Mouse (Mus musculus): ENCODE measurements around the gene Dlgap4. TPM values are rescaled to one million over a fixed set of nuclear protein-coding genes. Genes with fewer than 3 reads are reported as not detected.
A peak's percentile ranks its signal among the peaks of the same experiment; 100 is the strongest.

The Dlgap4 gene
- polyA plus RNA-seq, 1 experiment from 2014 or later, result 230 TPM

DNA sequence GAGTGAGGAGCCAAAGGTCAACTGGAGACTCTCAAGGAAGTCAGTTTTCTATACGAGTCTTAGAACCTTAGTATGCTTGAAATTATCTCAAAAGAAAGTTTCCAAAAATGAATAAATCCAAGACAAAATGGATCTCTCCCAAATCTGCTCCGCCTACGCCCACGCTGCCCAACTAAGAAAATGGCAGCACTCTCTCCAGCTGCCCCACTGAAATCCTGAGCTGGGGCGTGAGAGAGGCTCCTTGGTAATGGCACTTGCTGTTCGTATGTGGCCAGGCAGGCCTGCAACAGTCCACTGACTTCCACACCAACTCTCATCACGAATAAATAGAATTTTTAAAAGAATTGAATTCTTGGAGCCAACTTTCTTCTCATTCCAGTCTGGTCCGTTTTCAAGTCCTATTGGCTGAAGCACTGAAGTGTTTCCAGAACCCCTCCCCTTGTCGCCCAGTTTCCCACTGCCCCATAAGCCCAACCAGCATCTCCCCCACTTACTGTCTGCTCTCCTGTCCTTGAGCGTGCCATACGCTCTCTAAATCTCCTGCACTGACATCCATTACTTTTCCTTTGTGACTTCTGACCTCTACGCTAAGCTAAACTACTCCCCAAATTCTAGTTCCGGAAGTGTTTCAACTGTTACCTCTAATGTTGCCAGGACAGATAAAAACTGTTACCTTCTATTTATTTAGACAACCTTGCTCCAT is 160.7 kb downstream of the Dlgap4 start:
- Histone ChIP-seq H3K9me3 (ENCODE audit: control insufficient read depth, low read length) (no peaks in the 10 kb centered on the region), H3K4me1 (ENCODE audit: control insufficient read depth, insufficient read depth, low read length) (0 out of 2 replicates have a peak, but pooled peaks cover 4% of the 10 kb centered on the region), H3K4me2 (ENCODE audit: low read depth, low read length) (peak overlapping the region; percentile 66; the same call in 1 of the 2 replicates), H3K27me3 (ENCODE audit: control insufficient read depth, insufficient read depth, low read length) (no peaks in the 10 kb centered on the region), H3K27ac (ENCODE audit: low read depth, low read length) (no peak overlapping the region; the same call in 1 of the 2 replicates), H3K9ac (replicated peaks; ENCODE audit: low read depth, low read length) (no peak overlapping the region), H3K36me3 (ENCODE audit: control insufficient read depth, insufficient read depth, low read length) (no peaks in the 10 kb centered on the region), H3K4me3 (ENCODE audit: low read depth, low read length) (no peak overlapping the region)
- ATAC-seq (ENCODE audit: low read depth), result no peak
- WGBS, result 79% methylated on average over 13 of the region's 13 CpGs

DNA sequence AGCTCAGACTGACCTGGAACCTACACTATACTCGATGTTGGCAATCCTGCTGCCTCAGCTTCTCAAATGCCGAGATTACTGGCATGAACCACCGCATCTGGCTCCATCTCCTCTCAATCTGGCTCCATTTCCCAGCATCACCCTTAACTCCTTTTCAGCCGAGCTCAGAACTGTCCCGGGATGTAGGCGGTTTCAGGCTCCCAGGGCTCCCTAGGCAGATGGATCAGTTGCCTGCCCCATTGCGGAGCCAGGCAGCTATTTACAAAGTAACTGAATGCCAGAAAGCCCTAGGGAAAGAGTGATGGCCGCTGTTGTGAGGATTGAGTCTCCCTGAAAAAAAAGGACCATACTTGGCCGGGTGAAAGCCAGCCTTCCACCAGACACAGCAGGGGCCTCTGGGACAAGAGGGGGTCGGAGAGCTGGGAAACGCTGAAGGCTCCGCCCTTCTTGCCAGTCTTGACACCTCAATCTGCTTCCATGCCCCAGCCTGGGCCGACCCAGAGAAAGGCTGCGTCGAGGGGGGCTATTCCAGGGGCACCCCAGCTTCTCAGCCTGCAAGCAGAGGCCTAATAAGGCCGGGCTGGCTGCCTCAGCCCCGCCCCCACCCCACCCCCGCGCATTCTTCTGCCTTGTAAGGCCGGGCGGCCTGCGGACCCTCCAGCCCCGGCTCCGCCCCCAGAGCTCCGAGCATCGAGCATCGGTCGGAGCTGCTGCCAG is 161.4 kb downstream of the Dlgap4 start, which contains the start of gene Myl9:
Gene Myl9 (plus strand): TSS at position 683 of the 717 bp plus-strand sequence.
- Histone ChIP-seq H3K4me3 (ENCODE audit: low read depth, low read length) (peak within 1 kb of the TSS; percentile 29), H3K27ac (ENCODE audit: low read depth, low read length) (peak within 1 kb of the TSS; percentile 28; the same call in 1 of the 2 replicates), H3K9me3 (ENCODE audit: control insufficient read depth, low read length) (no peaks in the 10 kb centered on the region), H3K4me1 (ENCODE audit: control insufficient read depth, insufficient read depth, low read length) (0 out of 2 replicates have a peak, but pooled peaks cover 4% of the 10 kb centered on the region), H3K9ac (replicated peaks; ENCODE audit: low read depth, low read length) (peak within 1 kb of the TSS; percentile 48), H3K4me2 (ENCODE audit: low read depth, low read length) (peak within 1 kb of the TSS; percentile 66), H3K36me3 (ENCODE audit: control insufficient read depth, insufficient read depth, low read length) (no peaks in the 10 kb centered on the region), H3K27me3 (ENCODE audit: control insufficient read depth, insufficient read depth, low read length) (no peaks in the 10 kb centered on the region)
- WGBS, result 1% methylated on average over 28 of the region's 28 CpGs
- peak; percentile 73 for ATAC-seq (ENCODE audit: low read depth)

DNA sequence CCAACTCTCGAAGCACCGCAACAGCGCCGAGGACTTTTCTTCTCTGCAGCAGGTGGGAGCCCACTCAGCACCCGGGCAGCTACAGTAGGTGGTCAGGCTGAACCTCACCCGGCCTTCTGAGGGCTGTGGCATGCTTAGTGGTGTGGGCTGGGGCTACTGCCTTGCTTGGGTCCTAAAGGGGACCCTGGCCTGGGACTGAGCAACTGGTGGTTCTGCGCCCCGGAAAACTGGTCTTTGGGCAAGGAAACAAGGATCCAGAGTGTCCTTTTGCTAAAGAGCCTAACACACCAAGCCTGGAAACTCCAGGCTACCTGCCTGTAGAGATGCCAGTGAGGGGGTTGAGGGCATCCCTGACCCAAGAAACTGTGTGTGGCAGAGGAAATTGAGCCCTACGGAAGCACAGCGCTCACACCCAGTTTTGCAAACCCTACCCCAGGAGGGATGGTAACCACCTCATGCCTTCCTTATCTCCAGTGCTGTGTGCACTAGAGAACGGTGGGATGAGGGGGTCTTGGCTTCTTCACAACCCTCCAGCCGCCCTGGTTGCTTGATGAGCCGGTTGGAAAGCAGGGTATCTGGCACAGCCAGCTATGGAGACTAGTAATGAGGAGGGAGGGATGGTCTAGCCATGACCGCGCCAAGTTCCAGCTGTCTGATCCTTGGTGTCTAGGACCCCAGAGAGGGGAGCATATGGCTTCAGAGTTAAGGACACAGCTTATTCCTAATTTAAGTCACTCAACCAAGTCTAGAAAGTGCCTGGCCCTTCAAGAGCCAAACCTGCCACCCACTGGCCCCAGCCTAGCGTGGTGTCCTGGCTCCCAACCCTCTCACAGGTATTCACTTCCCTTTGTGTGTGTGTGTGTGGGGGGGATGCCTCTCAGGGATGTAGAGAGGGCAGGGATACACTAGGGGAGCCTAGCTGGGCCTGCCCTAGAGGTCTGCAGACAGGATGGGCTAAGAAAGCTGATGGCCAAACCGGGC is 162.2 kb downstream of the Dlgap4 start:
- Histone ChIP-seq H3K9me3 (ENCODE audit: control insufficient read depth, low read length) (no peaks in the 10 kb centered on the region), H3K27ac (ENCODE audit: low read depth, low read length) (peak overlapping the region; percentile 28; the same call in 1 of the 2 replicates), H3K4me3 (ENCODE audit: low read depth, low read length) (peak overlapping the region; percentile 29), H3K36me3 (ENCODE audit: control insufficient read depth, insufficient read depth, low read length) (no peaks in the 10 kb centered on the region), H3K27me3 (ENCODE audit: control insufficient read depth, insufficient read depth, low read length) (no peaks in the 10 kb centered on the region), H3K9ac (replicated peaks; ENCODE audit: low read depth, low read length) (peak overlapping the region; percentile 48), H3K4me1 (ENCODE audit: control insufficient read depth, insufficient read depth, low read length) (0 out of 2 replicates have a peak, but pooled peaks cover 4% of the 10 kb centered on the region), H3K4me2 (ENCODE audit: low read depth, low read length) (peak overlapping the region; percentile 66)
- WGBS, result 37% methylated on average over 17 of the region's 17 CpGs
- ATAC-seq (ENCODE audit: low read depth), result no peak

DNA sequence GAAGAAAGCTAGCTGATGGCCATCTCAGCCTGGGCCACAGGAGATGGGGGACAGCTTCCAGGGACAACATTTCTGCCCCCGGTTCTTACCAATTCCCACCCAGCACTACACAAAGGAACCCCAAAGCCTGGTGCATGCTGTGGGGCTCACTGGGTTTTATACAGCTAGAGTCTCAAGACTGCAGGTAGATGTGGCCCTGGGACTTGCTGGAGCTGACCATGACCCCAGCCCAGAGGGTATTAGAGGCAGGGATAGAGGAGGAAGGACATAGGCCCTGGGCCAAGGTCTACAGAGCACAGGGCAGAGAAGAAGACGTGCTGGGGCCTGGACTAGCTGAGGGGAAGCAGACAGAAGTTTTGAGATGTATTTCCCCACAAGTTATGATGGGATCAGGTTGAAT is 163.4 kb downstream of the Dlgap4 start:
- H3K4me2 ChIP-seq (ENCODE audit: low read depth, low read length), result no peak overlapping the region
- H3K27ac ChIP-seq (ENCODE audit: low read depth, low read length), result no peak overlapping the region
- no peak for ATAC-seq (ENCODE audit: low read depth)
- H3K4me1 ChIP-seq (ENCODE audit: control insufficient read depth, insufficient read depth, low read length), result 0 out of 2 replicates have a peak, but pooled peaks cover 4% of the 10 kb centered on the region
- 86% methylated on average over 2 of the region's 2 CpGs for WGBS
- no peaks in the 10 kb centered on the region for H3K36me3 ChIP-seq (ENCODE audit: control insufficient read depth, insufficient read depth, low read length)
- no peaks in the 10 kb centered on the region for H3K9me3 ChIP-seq (ENCODE audit: control insufficient read depth, low read length)
- no peak overlapping the region for H3K4me3 ChIP-seq (ENCODE audit: low read depth, low read length)
- H3K9ac ChIP-seq (replicated peaks; ENCODE audit: low read depth, low read length), result no peak overlapping the region
- H3K27me3 ChIP-seq (ENCODE audit: control insufficient read depth, insufficient read depth, low read length), result no peaks in the 10 kb centered on the region

- 62% methylated on average over 7 of the region's 7 CpGs for WGBS
- Histone ChIP-seq H3K9me3 (ENCODE audit: control insufficient read depth, low read length) (no peaks in the 10 kb centered on the region), H3K4me3 (ENCODE audit: low read depth, low read length) (no peak overlapping the region), H3K27ac (ENCODE audit: low read depth, low read length) (no peak overlapping the region), H3K4me1 (ENCODE audit: control insufficient read depth, insufficient read depth, low read length) (0 out of 2 replicates have a peak, but pooled peaks cover 4% of the 10 kb centered on the region), H3K9ac (replicated peaks; ENCODE audit: low read depth, low read length) (no peak overlapping the region), H3K4me2 (ENCODE audit: low read depth, low read length) (0 out of 2 replicates have a peak overlapping the region, but pooled peaks have one; percentile 11), H3K27me3 (ENCODE audit: control insufficient read depth, insufficient read depth, low read length) (no peaks in the 10 kb centered on the region), H3K36me3 (ENCODE audit: control insufficient read depth, insufficient read depth, low read length) (no peaks in the 10 kb centered on the region)
- no peak for ATAC-seq (ENCODE audit: low read depth)
Measured at GRCm38 (mm10) chr2:156777326-156778004, 164.0 kb downstream of the Dlgap4 start.

DNA sequence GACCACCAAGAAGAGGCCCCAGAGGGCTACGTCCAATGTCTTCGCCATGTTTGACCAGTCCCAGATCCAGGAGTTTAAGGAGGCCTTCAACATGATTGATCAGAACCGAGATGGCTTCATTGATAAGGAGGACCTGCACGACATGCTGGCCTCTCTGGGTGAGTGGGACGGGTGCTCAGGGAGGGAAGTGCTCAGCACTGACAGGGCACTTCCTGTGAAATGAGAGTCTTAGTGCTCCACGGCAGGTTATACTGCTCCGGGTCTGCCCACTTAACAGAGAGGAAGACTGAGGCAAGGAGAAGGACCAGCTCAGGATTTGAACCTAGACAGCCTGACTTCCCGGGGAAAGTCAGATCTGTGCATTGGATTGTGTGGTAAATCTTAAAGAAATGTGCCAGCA is 165.1 kb downstream of the Dlgap4 start:
- no peak overlapping the region for H3K4me3 ChIP-seq (ENCODE audit: low read depth, low read length)
- no peak for ATAC-seq (ENCODE audit: low read depth)
- WGBS, result 93% methylated on average over 8 of the region's 8 CpGs
- no peaks in the 10 kb centered on the region for H3K27me3 ChIP-seq (ENCODE audit: control insufficient read depth, insufficient read depth, low read length)
- H3K9me3 ChIP-seq (ENCODE audit: control insufficient read depth, low read length), result no peaks in the 10 kb centered on the region
- no peak overlapping the region for H3K27ac ChIP-seq (ENCODE audit: low read depth, low read length)
- no peaks in the 10 kb centered on the region for H3K36me3 ChIP-seq (ENCODE audit: control insufficient read depth, insufficient read depth, low read length)
- H3K4me2 ChIP-seq (ENCODE audit: low read depth, low read length), result no peak overlapping the region
- H3K9ac ChIP-seq (replicated peaks; ENCODE audit: low read depth, low read length), result no peak overlapping the region
- 0 out of 2 replicates have a peak, but pooled peaks cover 4% of the 10 kb centered on the region for H3K4me1 ChIP-seq (ENCODE audit: control insufficient read depth, insufficient read depth, low read length)

GRCm38 (mm10) chr2:156779036-156779435 is 165.5 kb downstream of the Dlgap4 start:
- Histone ChIP-seq H3K9ac (replicated peaks; ENCODE audit: low read depth, low read length) (no peak overlapping the region), H3K4me2 (ENCODE audit: low read depth, low read length) (no peak overlapping the region), H3K36me3 (ENCODE audit: control insufficient read depth, insufficient read depth, low read length) (no peaks in the 10 kb centered on the region), H3K9me3 (ENCODE audit: control insufficient read depth, low read length) (no peaks in the 10 kb centered on the region), H3K4me3 (ENCODE audit: low read depth, low read length) (no peak overlapping the region), H3K27ac (ENCODE audit: low read depth, low read length) (no peak overlapping the region), H3K4me1 (ENCODE audit: control insufficient read depth, insufficient read depth, low read length) (0 out of 2 replicates have a peak, but pooled peaks cover 4% of the 10 kb centered on the region), H3K27me3 (ENCODE audit: control insufficient read depth, insufficient read depth, low read length) (no peaks in the 10 kb centered on the region)
- ATAC-seq (ENCODE audit: low read depth), result no peak
- WGBS, result 82% methylated on average over 5 of the region's 5 CpGs

- Histone ChIP-seq H3K4me1 (ENCODE audit: control insufficient read depth, insufficient read depth, low read length) (0 out of 2 replicates have a peak, but pooled peaks cover 4% of the 10 kb centered on the region), H3K4me3 (ENCODE audit: low read depth, low read length) (no peak overlapping the region), H3K9me3 (ENCODE audit: control insufficient read depth, low read length) (no peaks in the 10 kb centered on the region), H3K36me3 (ENCODE audit: control insufficient read depth, insufficient read depth, low read length) (no peaks in the 10 kb centered on the region), H3K4me2 (ENCODE audit: low read depth, low read length) (no peak overlapping the region), H3K9ac (replicated peaks; ENCODE audit: low read depth, low read length) (no peak overlapping the region), H3K27ac (ENCODE audit: low read depth, low read length) (no peak overlapping the region), H3K27me3 (ENCODE audit: control insufficient read depth, insufficient read depth, low read length) (no peaks in the 10 kb centered on the region)
- WGBS, result 72% methylated on average over 2 of the region's 2 CpGs
- ATAC-seq (ENCODE audit: low read depth), result no peak
Measured at GRCm38 (mm10) chr2:156779488-156779887, 166.0 kb downstream of the Dlgap4 start.
